Mouse (Mus musculus) bone marrow, adult 2 months (tissue): Measurements from ENCODE around the gene Sox18. TPM values are rescaled to one million over a fixed set of nuclear protein-coding genes. Genes with fewer than 3 reads are reported as not detected.
A peak's percentile ranks its signal among the peaks of the same experiment; 100 is the strongest.

Source experiments
- H3K27ac ChIP-seq: fragments of 200-500 bp; 2 replicates; pipeline ENCODE4 v1.5.1; 2012; ENCODE audit warnings: low read depth, mild to moderate bottlenecking, control low read depth, inconsistent platforms, low read length; ENCODE audit not compliant: control insufficient read depth, poor library complexity, insufficient read depth
- H3K4me1 ChIP-seq: fragments of 200-500 bp; 2 replicates; pipeline ENCODE4 v1.6.1; 2011; ENCODE audit warnings: low read length; ENCODE audit not compliant: control insufficient read depth, insufficient read depth
- H3K4me3 ChIP-seq: fragments of 200-500 bp; replicated peaks from 2 replicates; pipeline ENCODE3; 2011; ENCODE audit warnings: mild to moderate bottlenecking, low read depth, low read length, control low read depth; ENCODE audit not compliant: control insufficient read depth
- CTCF ChIP-seq: fragments of 200-500 bp; IDR thresholded peaks from 2 replicates; pipeline ENCODE4 v1.5.1; 2011; ENCODE audit warnings: low read length, control low read depth; ENCODE audit not compliant: control insufficient read depth, insufficient read depth
- POLR2A ChIP-seq: fragments of 200-500 bp; IDR thresholded peaks from 2 replicates; pipeline ENCODE4 v1.6.1; 2011; ENCODE audit warnings: low read depth, mild to moderate bottlenecking, control low read depth, low read length, borderline replicate concordance; ENCODE audit not compliant: control insufficient read depth
- WGBS: fragments of 180-500 bp; shearing (Covaris S2); methylation state at CpG from one replicate; pipeline ENCODE4 v1.1.7; 2018; 5-methylcytosine and 5-hydroxymethylcytosine counted together
- polyA plus RNA-seq: library from polyadenylated mRNA; stranded (reverse); fragments of >200 nt; gene quantifications from 2 replicates; pipeline ENCODE4 v1.2.4, GENCODE M21; 2011; ENCODE audit warnings: low replicate concordance; ENCODE audit not compliant: missing spikeins, insufficient read depth, insufficient read length

Sox18 gene
- polyA plus RNA-seq, 1 experiment, result 7.5 TPM

GRCm38 (mm10) chr2:181687586-181687985 lies 16.1 kb upstream of the Sox18 start:
- H3K4me3 ChIP-seq, result no peak overlapping the region
- peaks cover 2% of the 10 kb centered on the region; the same call in 1 of the 2 replicates for H3K4me1 ChIP-seq
- 83% methylated on average over 8 of the region's 8 CpGs for WGBS
- no peak overlapping the region for H3K27ac ChIP-seq
- no peak for TF ChIP-seq POLR2A
- TF ChIP-seq CTCF, result no peak

DNA sequence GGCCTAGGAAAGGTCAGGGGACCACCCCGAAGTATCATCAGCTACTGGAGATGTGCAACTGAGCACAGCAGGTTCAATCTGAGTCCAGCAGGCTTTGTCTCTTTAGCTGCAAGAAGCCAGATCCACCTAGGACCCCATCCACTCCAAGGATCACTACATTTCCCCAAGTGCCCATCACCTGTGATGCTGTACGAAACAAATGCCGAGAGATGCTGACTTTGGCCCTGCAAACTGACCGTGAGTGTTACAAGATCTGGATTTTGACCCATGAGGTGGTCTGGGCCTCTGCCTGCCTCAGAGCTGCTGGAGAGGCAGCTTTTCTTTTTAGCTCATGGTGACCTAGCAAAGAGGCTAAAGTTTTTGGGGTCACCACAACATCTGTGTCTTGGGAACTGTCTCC lies 14.2 kb upstream of the Sox18 start:
- TF ChIP-seq POLR2A (no peak), CTCF (no peak)
- H3K4me3 ChIP-seq, result no peak overlapping the region
- H3K4me1 ChIP-seq, result peaks cover 2% of the 10 kb centered on the region; the same call in 1 of the 2 replicates
- H3K27ac ChIP-seq, result no peak overlapping the region
- WGBS, result 84% methylated on average over 4 of the region's 4 CpGs

GRCm38 (mm10) chr2:181684713-181685112 lies 13.3 kb upstream of the Sox18 start:
- TF ChIP-seq POLR2A (no peak), CTCF (no peak)
- WGBS, result 50% methylated on average over 1 of the region's 1 CpGs
- H3K4me1 ChIP-seq, result no peaks in the 10 kb centered on the region; the same call in 1 of the 2 replicates
- H3K4me3 ChIP-seq, result no peak overlapping the region
- H3K27ac ChIP-seq, result no peak overlapping the region

DNA sequence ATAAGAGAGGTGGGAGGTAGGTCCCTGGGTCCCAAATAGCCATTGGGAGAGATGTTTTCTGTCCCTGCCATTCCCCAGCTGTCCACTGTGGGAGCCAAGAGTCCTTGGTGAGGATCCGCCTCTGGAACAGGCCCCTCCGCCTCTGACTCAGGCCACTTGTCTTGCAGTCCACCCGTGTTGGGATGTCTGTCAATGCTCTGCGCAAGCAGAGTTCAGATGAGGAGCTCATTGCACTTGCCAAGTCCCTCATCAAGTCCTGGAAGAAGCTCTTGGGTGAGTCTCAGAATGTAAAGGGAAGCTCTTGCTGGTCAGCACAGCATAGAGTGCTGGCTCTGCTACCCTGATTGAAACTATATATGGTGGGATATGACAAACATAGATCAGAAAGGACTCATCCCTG lies 11.9 kb upstream of the Sox18 start:
- no peak overlapping the region for H3K4me3 ChIP-seq
- 76% methylated on average over 4 of the region's 4 CpGs for WGBS

GRCm38 (mm10) chr2:181681978-181682377 lies 10.5 kb upstream of the Sox18 start:
- Histone ChIP-seq H3K4me1 (no peaks in the 10 kb centered on the region; the same call in 1 of the 2 replicates), H3K27ac (no peak overlapping the region), H3K4me3 (no peak overlapping the region)
- WGBS, result 48% methylated on average over 1 of the region's 1 CpGs
- no peak for TF ChIP-seq POLR2A
- TF ChIP-seq CTCF, result no peak

More for the DNA sequence above, 11.9 kb upstream of the Sox18 start:
- H3K27ac ChIP-seq, result no peak overlapping the region; the same call in 1 of the 2 replicates
- H3K4me1 ChIP-seq, result no peaks in the 10 kb centered on the region; the same call in 1 of the 2 replicates
- TF ChIP-seq CTCF, result no peak
- no peak for TF ChIP-seq POLR2A

DNA sequence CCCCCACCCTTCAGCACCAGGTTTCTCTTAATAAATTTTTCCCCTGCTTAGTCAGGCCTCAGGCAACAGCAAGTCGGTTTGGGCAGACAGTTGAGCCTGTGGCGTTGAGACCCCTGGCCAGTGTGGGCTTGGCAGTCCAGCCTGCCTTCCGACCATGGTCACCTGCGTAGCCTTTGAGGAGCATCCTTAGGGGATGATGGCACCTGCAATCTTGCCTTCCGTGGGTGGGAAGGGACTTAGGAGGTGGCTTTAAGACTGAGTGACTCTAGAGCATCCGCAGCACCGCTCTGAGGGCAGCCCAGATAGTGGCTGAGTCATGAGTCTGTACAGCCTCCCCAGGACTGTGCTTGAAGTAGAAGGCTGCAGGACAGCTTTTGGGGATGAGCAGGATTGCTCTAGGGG lies 9.3 kb upstream of the Sox18 start:
- 7% methylated on average over 7 of the region's 7 CpGs for WGBS
- Histone ChIP-seq H3K27ac (peak overlapping the region; percentile 64), H3K4me3 (peak overlapping the region; percentile 76), H3K4me1 (no peaks in the 10 kb centered on the region; the same call in 1 of the 2 replicates)
- TF ChIP-seq POLR2A, result no peak
- TF ChIP-seq CTCF, result no peak

GRCm38 (mm10) chr2:181679951-181680715 lies 8.7 kb upstream of the Sox18 start, which contains the start of gene Tcea2:
Gene Tcea2, plus strand, starts transcription at chr2:181680310.
- TF ChIP-seq CTCF (peak; percentile 0; the same call in 1 of the 2 replicates), POLR2A (peak; percentile 39; the same call in 1 of the 2 replicates)
- Histone ChIP-seq H3K27ac (peak within 1 kb of the TSS; percentile 64), H3K4me3 (peak within 1 kb of the TSS; percentile 97), H3K4me1 (no peaks in the 10 kb centered on the region; the same call in 1 of the 2 replicates)
- WGBS, result under 1% methylated on average over 69 of the region's 69 CpGs

DNA sequence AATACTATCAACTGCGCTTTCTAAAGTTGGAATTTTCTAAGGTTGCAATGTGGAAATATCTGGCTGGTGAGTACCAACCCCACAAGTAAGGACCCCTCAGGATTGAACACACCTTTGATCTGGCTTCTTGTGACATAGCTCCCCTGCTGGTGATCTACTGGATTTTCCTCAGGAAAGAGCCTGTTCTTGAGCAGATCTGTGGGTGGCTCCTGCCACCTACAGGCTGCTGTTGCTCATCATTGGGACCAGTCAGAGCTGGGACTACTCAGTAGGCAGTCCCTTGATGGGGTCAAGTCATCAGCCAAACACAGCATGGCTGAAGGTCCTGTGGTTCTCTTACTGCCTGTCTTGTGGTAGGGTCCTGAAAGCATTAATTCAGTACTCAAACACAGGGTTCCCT lies 7.3 kb upstream of the Sox18 start:
- Histone ChIP-seq H3K27ac (no peak overlapping the region), H3K4me1 (no peaks in the 10 kb centered on the region; the same call in 1 of the 2 replicates), H3K4me3 (no peak overlapping the region)
- no peak for TF ChIP-seq POLR2A
- peak; percentile 91 for TF ChIP-seq CTCF
- 45% methylated on average over 1 of the region's 1 CpGs for WGBS
